ENCODE assay signal across 9 mouse cellular contexts in the genomic region with DNA sequence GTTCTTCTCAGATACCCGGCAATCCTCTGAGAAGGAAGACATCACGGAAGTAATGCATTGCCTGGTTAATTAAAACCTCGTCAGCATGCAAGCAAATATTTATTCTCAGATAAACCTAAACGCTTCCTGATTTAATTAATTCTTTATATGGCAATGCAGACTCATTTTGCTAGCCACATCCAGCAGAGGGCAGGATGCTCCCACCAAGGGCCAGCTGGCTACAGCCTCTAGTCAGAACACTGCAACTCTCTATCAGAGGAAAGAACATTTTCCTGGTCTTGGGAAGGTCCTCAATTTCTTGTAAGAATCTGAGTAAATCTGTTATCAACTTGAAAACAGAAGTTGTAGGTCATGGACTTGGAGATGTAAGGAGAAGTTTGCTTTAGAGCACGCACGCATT. TPM values are rescaled to one million over a fixed set of nuclear protein-coding genes. Genes with fewer than 3 reads are reported as not detected.
DNase-seq lines count a peak whose midpoint lies in the region; ATAC-seq and TF ChIP-seq lines count a peak whose summit lies in the region.
"Had no signal": no experiment of that assay in that cellular context is flagged by ENCODE, and none has a peak within 500 bp of the region (broad histone marks: within the 10 kb centered on the region; RNA-seq: fewer than 3 reads in every experiment).

No protein-coding gene starts in this region.

- no peak overlapping the region for H3K4me2 ChIP-seq in hindbrain, embryonic 15.5 days
- no peak overlapping the region for H3K4me2 ChIP-seq in midbrain, embryonic 11.5 days
- H3K4me2 ChIP-seq: heart, embryonic 15.5 days had no signal

- no peak overlapping the region for H3K27ac ChIP-seq in gastrocnemius, adult 2 months
- H3K27ac ChIP-seq in bone marrow, adult 2 months (ENCODE audit: control insufficient read depth, insufficient read depth, low read depth, low read length, poor library complexity), result no peak overlapping the region
- no peak overlapping the region for H3K27ac ChIP-seq in forebrain, embryonic 10.5 days
- no peak overlapping the region for H3K27ac ChIP-seq in hindbrain, embryonic 15.5 days (replicated peaks)
- no peak overlapping the region for H3K27ac ChIP-seq in midbrain, embryonic 11.5 days (ENCODE audit: low read depth, low read length)
- H3K27ac ChIP-seq in small intestine, adult 2 months (ENCODE audit: insufficient read depth, low read depth, low read length), result no peak overlapping the region
- H3K27ac ChIP-seq: heart, embryonic 15.5 days had no signal

- H3K9me3 ChIP-seq in forebrain, embryonic 10.5 days, result no peaks in the 10 kb centered on the region
- H3K9me3 ChIP-seq in hindbrain, embryonic 15.5 days, result no peaks in the 10 kb centered on the region
- no peaks in the 10 kb centered on the region for H3K9me3 ChIP-seq in midbrain, embryonic 11.5 days (ENCODE audit: control insufficient read depth, low read length)
- H3K9me3 ChIP-seq: heart, embryonic 15.5 days had no signal

- no peaks in the 10 kb centered on the region for H3K4me1 ChIP-seq in bone marrow, adult 2 months (ENCODE audit: control insufficient read depth, insufficient read depth, low read length)
- H3K4me1 ChIP-seq in forebrain, embryonic 10.5 days, result no peaks in the 10 kb centered on the region
- H3K4me1 ChIP-seq in hindbrain, embryonic 15.5 days (replicated peaks), result no peaks in the 10 kb centered on the region
- no peaks in the 10 kb centered on the region for H3K4me1 ChIP-seq in midbrain, embryonic 11.5 days (ENCODE audit: control insufficient read depth, insufficient read depth, low read length)
- peaks cover 1% of the 10 kb centered on the region; the same call in 1 of the 2 replicates for H3K4me1 ChIP-seq in small intestine, adult 2 months (ENCODE audit: control insufficient read depth, insufficient read depth, insufficient read length, low read length)
- H3K4me1 ChIP-seq: heart, embryonic 15.5 days had no signal

- no peak overlapping the region for H3K4me3 ChIP-seq in gastrocnemius, adult 2 months
- no peak overlapping the region for H3K4me3 ChIP-seq in bone marrow, adult 2 months (replicated peaks; ENCODE audit: control insufficient read depth, low read depth, low read length)
- no peak overlapping the region for H3K4me3 ChIP-seq in forebrain, embryonic 10.5 days
- H3K4me3 ChIP-seq in hindbrain, embryonic 15.5 days, result no peak overlapping the region
- H3K4me3 ChIP-seq in midbrain, embryonic 11.5 days (ENCODE audit: low read depth, low read length), result no peak overlapping the region
- H3K4me3 ChIP-seq in small intestine, adult 2 months (ENCODE audit: low read depth, low read length), result no peak overlapping the region
- H3K4me3 ChIP-seq: heart, embryonic 15.5 days had no signal

- 63% methylated on average over 6 of the region's 6 CpGs for WGBS in bone marrow, adult 2 months
- WGBS in forebrain, embryonic 10.5 days, result 80% methylated on average over 6 of the region's 6 CpGs
- 66% methylated on average over 6 of the region's 6 CpGs for WGBS in hindbrain, embryonic 15.5 days
- 83% methylated on average over 6 of the region's 6 CpGs for WGBS in midbrain, embryonic 11.5 days
- WGBS in small intestine, adult 2 months, result 38% methylated on average over 6 of the region's 6 CpGs

- TF ChIP-seq POLR2A in bone marrow, adult 2 months (IDR thresholded peaks at IDR 0.05; ENCODE audit: borderline replicate concordance, control insufficient read depth, low read depth, low read length), result no peak
- no peak for TF ChIP-seq POLR2A in small intestine, adult 2 months (IDR thresholded peaks at IDR 0.05; ENCODE audit: low read depth, low read length)

- peak; percentile 64 for TF ChIP-seq CTCF in gastrocnemius, adult 2 months (IDR thresholded peaks at IDR 0.05)
- peak; percentile 67 for TF ChIP-seq CTCF in bone marrow, adult 2 months (IDR thresholded peaks at IDR 0.05; ENCODE audit: control insufficient read depth, insufficient read depth, low read length)
- peak; percentile 87; the same call in 1 of the 2 replicates for TF ChIP-seq CTCF in small intestine, adult 2 months (IDR thresholded peaks at IDR 0.05; ENCODE audit: extremely low read depth, insufficient read length, insufficient replicate concordance, low read depth, low read length)

- ATAC-seq in hindbrain, embryonic 15.5 days (ENCODE audit: low FRiP score, low read depth), result 0 out of 2 replicates have a peak, but pooled peaks have one; percentile 45
- peak; percentile 83 for ATAC-seq in midbrain, embryonic 11.5 days (ENCODE audit: low FRiP score)

- no peak overlapping the region for H3K9ac ChIP-seq in hindbrain, embryonic 15.5 days
- H3K9ac ChIP-seq in midbrain, embryonic 11.5 days (ENCODE audit: low read length), result no peak overlapping the region
- H3K9ac ChIP-seq: heart, embryonic 15.5 days had no signal

- intact Hi-C loops in gastrocnemius, adult 2 months (cut with DNase I), result no loop called here

- no peaks in the 10 kb centered on the region for H3K36me3 ChIP-seq in forebrain, embryonic 10.5 days (replicated peaks)
- H3K36me3 ChIP-seq in hindbrain, embryonic 15.5 days, result no peaks in the 10 kb centered on the region
- H3K36me3 ChIP-seq in midbrain, embryonic 11.5 days (ENCODE audit: control insufficient read depth, insufficient read depth, low read length), result no peaks in the 10 kb centered on the region
- no peaks in the 10 kb centered on the region for H3K36me3 ChIP-seq in small intestine, adult 2 months (ENCODE audit: control insufficient read depth, insufficient read depth, low read length)
- H3K36me3 ChIP-seq: heart, embryonic 15.5 days had no signal

- DNase-seq in gastrocnemius, adult 2 months, result peak; percentile 31
- DNase-seq in gastrocnemius, adult 8-10 months (ENCODE audit: low spot score in 2 of 2), result no peak
- DNase-seq in forebrain, embryonic 10.5 days (ENCODE audit: extremely low spot score, low spot score), result peak; percentile 20
- peak; percentile 63 to 73 for DNase-seq in layer of hippocampus, postnatal 36 days
- peak; percentile 85 for DNase-seq in midbrain, embryonic 11.5 days (ENCODE audit: low spot score, missing footprints)

- H3K27me3 ChIP-seq in forebrain, embryonic 10.5 days (ENCODE audit: poor library complexity, severe bottlenecking), result no peaks in the 10 kb centered on the region
- H3K27me3 ChIP-seq in hindbrain, embryonic 15.5 days, result no peaks in the 10 kb centered on the region
- no peaks in the 10 kb centered on the region for H3K27me3 ChIP-seq in midbrain, embryonic 11.5 days (ENCODE audit: control insufficient read depth, insufficient read depth, low read length)
- no peaks in the 10 kb centered on the region for H3K27me3 ChIP-seq in small intestine, adult 2 months (ENCODE audit: control insufficient read depth, insufficient read depth, low read length)
- H3K27me3 ChIP-seq: heart, embryonic 15.5 days had no signal

RNA-seq across cellular contexts. Expression of a gene that starts 4.1 kb away (rescaled TPM):
- total RNA-seq in gastrocnemius, adult 2 months (2021), result under 1 TPM; 0.28 to 0.42 TPM
- total RNA-seq in gastrocnemius, adult 8-10 months (2022), result under 1 TPM in 3 of 4 experiments, not detected in 1; 0.05 to 0.54 (median 0.24) TPM
- 6.5 and 17.4 TPM in 2 replicates for polyA plus RNA-seq in bone marrow, adult 2 months (2011; ENCODE audit: insufficient read depth, insufficient read length, low replicate concordance, missing spikeins)
- polyA plus RNA-seq in forebrain, embryonic 10.5 days (2016; fragmentation: Nextera tagmentation; extraction: Ambion mirVana), result 0.17 and 0.21 TPM in 2 replicates
- polyA plus RNA-seq in hindbrain, embryonic 15.5 days (2015; fragmentation: Nextera tagmentation; extraction: Ambion mirVana), result 0.08 and 0.10 TPM in 2 replicates
- total RNA-seq in layer of hippocampus, postnatal 36 days (2021), result under 1 TPM in 1 of 2 experiments, not detected in 1; 0.23 TPM
- polyA plus RNA-seq in midbrain, embryonic 11.5 days (2014; fragmentation: Nextera tagmentation; extraction: Ambion mirVana), result 0.34 TPM in 1 of 2 replicates, not detected in the other
- polyA plus RNA-seq in small intestine, adult 2 months (2012; rRNA removed), result 5.2 and 24.2 TPM in 2 replicates

Comparison
In these comparisons a context has a peak if more than half of its experiments do, and no peak if none do; other contexts are left out.
1. DNase-seq: peak in gastrocnemius, adult 2 months (single experiment), forebrain, embryonic 10.5 days (single experiment), layer of hippocampus, postnatal 36 days (2 of 2) and midbrain, embryonic 11.5 days (single experiment); none in gastrocnemius, adult 8-10 months (0 of 2).
2. Peak in every context shown above with its lines, with median percentiles within 50 percentile points of each other: CTCF ChIP-seq.